Mouse (Mus musculus) cerebellum, adult 11-12 months (tissue): ENCODE results near the gene Igfbp7.
"Not testable (repeated sequence)": the region's sequence is repeated elsewhere in the genome, so short reads cannot be mapped to it uniquely, and the experiment has no call there.

ENCODE experiments used
- DNase-seq: peaks from one replicate; pipeline ENCODE4 v3.0.0; 2022

Gene Igfbp7

GRCm38 (mm10) chr5:77407341-77408298, at the start of gene Igfbp7:
Igfbp7 (minus strand) TSS chr5:77408041.
- no peak for DNase-seq

- DNase-seq = no peak
Observed at GRCm38 (mm10) chr5:77452103-77452502, 44.3 kb upstream of the Igfbp7 start.

DNA sequence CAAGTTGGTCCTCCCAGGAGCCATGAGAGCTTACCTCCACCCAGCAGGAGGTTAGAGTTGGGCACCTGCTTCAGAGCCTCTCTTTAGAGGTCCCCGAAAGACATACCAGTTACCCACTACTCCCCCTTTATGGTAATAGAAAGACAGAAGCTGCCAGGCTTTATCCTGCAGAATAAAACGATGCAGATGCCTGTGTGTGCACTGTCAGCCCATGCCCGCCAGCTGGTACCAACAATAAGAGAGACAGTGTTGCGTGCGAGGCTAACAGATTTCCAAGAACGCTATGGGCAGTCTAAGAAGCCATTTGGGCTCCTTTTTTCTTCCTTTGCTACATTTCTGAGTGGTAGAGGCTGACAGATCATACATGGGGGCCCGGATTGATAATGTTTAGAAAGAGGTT, 41.7 kb upstream of the Igfbp7 start:
- DNase-seq = no peak

DNA sequence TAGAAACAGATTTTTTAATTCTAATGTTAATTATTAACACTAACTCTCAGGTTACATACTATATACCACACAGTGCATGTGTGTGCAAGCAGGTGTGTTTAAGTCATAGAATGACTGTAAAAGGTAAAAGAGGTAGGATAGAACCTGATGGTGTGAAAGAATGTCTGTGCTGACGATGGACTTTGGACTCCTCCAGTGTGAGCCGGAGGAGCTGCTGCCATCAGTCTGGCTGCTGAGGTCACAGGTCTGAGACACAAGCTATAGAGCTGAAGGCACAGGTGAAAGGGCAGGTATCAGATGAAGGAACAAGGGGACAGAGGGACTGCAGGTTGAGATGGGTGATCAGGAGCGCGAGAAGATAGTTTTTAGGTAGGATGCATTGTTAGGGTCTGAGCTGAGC, 37.6 kb upstream of the Igfbp7 start:
- DNase-seq = no peak

DNA sequence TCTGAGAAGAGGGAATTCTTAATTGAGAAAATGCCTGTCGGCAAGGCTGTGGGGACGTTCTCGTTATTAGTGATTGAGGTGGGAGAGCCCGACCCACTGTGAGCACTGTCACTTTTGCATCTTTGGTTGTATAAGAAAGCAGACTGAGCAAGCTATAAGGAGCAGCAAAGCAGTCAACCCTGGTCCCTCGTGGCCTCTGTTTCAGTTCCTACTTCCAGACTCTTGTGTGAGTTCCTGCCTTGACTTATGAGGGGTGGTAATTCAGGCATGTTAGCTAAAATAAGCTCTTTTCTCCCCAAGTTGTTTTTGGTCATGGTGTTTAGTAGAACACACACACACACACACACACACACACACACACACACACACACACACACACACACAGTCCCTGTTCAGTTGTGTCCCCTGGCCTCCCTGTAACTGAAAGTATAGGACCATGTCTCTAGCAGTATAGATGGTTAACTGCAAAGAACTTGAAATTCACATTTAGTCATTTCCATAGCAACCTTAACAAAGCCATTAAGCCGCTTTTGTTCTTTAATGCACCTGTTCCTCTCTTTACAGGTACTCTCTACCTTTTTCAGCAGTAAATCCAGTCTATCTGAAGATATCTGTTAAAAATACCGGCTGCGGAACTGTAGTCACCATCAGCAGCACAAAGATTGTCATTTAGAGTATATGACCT, 36.2 kb upstream of the Igfbp7 start:
- DNase-seq = no peak

GRCm38 (mm10) chr5:77442856-77443623, 35.2 kb upstream of the Igfbp7 start:
- DNase-seq = no peak

- DNase-seq = no peak
Observed at GRCm38 (mm10) chr5:77436308-77436707, 28.5 kb upstream of the Igfbp7 start.

GRCm38 (mm10) chr5:77434060-77434459, 26.2 kb upstream of the Igfbp7 start:
- no peak for DNase-seq

GRCm38 (mm10) chr5:77433561-77433960, 25.7 kb upstream of the Igfbp7 start:
- DNase-seq = no peak

DNA sequence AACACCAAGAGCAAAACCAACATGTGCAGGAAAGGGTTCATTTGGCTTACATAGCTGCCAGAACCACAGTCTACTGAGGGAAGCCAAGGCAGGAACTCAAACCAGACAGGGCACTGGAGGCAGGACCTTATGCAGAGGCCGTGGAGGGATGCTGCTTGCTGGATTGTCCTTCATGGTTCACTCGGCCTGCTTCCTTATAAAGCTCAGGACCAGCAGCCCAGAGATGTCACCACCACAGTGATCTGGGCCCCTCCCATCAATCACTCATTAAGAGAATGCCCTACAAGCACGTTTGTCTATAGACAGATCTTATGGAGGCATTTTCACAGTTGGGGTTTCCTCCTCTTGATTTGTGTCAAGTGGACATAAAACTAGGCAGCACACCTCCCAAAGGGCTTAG, 25.3 kb upstream of the Igfbp7 start:
- no peak for DNase-seq

DNA sequence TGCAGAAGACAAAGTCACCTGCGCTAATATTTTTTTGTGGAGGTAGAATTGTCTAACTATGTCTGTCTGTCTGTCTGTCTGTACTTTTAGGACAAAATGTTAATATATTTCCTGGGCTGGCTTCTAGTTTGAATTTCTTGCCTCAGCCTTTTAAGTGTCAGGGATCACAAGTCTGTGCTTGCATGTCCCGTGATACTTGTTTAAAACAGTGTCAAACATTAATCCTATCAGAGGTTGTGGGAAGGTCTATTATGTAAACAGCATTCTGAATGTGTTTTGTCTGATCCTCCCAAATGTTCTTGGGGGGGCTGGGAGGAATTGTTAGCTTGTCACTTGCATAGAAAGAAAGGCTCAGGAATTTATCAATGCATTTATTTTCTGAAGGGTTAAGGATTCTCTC, 24.6 kb upstream of the Igfbp7 start:
- DNase-seq = no peak

GRCm38 (mm10) chr5:77431068-77431467, 23.2 kb upstream of the Igfbp7 start:
- DNase-seq = no peak

DNA sequence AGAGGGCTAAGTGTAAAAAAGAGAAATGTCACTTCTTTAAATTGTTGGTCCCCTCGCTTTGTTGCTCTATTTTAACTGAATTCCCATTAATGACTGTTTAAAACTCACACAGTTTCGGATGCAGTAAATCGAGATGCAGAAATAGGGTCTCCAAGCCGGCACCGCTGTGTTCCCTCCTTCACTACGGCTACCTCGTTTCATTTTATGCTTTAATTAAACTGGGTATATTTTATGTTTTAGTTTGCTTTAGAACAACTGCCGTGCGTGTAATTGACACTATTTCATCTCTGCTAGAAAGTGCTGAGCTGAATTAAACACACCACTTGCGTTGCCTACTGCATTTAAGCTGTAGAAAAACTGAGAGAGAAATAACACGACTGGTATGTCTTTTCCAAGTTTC, 22.6 kb upstream of the Igfbp7 start:
- no peak for DNase-seq

GRCm38 (mm10) chr5:77430049-77430448, 22.2 kb upstream of the Igfbp7 start:
- DNase-seq = no peak

- DNase-seq = no peak
Observed at GRCm38 (mm10) chr5:77428526-77428925, 20.7 kb upstream of the Igfbp7 start.

- DNase-seq = no peak
Observed at GRCm38 (mm10) chr5:77427986-77428385, 20.1 kb upstream of the Igfbp7 start.

- DNase-seq = no peak
Observed at GRCm38 (mm10) chr5:77425721-77426500, 18.1 kb upstream of the Igfbp7 start.

DNA sequence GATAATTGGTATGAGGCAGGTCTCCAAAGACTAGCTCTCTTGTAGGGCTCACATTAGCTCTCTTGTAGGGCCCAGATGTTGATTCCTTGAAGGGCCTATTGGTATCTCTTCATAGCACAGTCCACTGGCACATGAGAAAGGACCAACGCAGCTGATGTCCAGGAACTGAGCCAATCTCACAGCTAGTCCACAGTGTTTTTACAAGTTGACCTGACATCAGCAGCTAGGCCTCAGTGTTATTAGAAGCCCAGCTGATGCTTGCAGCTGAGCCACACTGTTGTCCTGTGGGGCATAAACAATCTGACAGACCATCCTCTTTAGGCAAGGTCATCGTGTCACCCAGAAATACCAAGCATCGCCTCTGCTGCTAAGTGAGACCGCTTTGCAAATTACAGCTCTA, 11.7 kb upstream of the Igfbp7 start:
- DNase-seq = not testable (repeated sequence)

- DNase-seq = no peak
Observed at GRCm38 (mm10) chr5:77416058-77416457, 8.2 kb upstream of the Igfbp7 start.

DNA sequence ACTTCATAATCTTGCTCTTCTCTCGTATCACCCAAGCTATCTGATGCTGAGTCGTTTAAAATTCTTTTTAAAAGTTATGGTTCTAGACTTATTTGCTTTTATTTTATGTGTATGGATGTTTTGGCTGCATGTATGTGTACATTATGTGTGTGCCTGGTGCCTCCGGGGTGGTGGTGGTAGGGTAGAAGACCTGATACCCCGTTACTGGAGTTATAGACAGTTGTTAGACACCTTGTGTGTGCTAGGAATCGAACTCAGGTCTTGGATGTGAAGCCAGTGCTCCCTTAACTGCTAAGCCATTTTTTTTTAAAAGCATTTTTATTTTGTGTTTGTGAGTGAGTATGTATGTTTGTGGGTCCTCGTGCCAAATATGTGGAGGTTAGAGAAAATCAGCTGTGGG, 689 bp upstream of the Igfbp7 start:
- DNase-seq = no peak

GRCm38 (mm10) chr5:77406371-77406871, 1.4 kb downstream of the Igfbp7 start:
- no peak for DNase-seq

DNA sequence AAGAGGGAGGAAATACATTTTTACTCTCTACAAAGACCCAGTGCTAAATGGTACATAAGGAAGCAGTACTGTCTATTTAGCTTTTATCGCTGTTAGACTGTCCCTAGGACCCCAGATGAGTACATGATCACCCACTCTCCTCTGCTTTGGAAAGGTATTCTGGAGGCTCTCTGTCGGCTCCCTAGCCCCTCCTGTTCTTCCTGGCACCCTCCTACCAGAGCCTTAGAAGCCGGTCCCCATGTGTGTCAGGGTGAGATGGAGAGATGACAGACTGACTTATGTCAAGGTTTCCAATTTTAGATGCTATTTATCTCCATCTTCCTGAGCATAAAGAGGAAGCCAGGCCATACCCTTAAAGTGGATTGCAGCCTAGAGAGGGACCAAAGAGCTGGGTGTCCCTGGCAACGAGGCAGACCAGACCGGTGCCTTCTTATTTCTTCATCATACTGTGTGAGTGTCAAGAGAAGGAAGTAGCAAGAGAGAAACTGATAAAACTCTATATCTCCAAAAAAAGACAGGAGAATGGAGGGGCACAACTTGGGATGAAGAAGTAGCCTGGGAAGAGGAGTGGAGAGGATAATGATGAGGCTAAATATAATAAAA, 2.3 kb downstream of the Igfbp7 start:
- no peak for DNase-seq
